Mouse (Mus musculus): ENCODE measurements at regions not wholly inside any gene's neighbourhood (a gene's known extent, or its start where the extent isn't known, plus 50 kb on each side); places are given as distances from the start of the nearest gene placed in this dataset.
A peak's percentile ranks its signal among the peaks of the same experiment; 100 is the strongest.
"Not testable (repeated sequence)": the region's sequence is repeated elsewhere in the genome, so short reads cannot be mapped to it uniquely, and the experiment has no call there.

- H3K36me3 ChIP-seq (replicated peaks; ENCODE audit: insufficient read depth, low read length) = no peaks in the 10 kb centered on the region
Measured at GRCm38 (mm10) chr4:84173441-84173840, 501.6 kb downstream of the Bnc2 start.

GRCm38 (mm10) chr4:84176457-84176856 is 498.6 kb downstream of the Bnc2 start:
- not testable (repeated sequence) for H3K4me3 ChIP-seq (ENCODE audit: low read depth, low read length); H3K4me1 ChIP-seq (ENCODE audit: insufficient read depth); H3K36me3 ChIP-seq (replicated peaks; ENCODE audit: insufficient read depth, low read length); H3K27ac ChIP-seq (ENCODE audit: low read depth); H3K9ac ChIP-seq (replicated peaks); H3K27me3 ChIP-seq (ENCODE audit: insufficient read depth, low read length); H3K9me3 ChIP-seq (ENCODE audit: low read length); DNase-seq; ATAC-seq; H3K4me2 ChIP-seq (ENCODE audit: low read depth, low read length)
- WGBS (ENCODE audit: insufficient replicate concordance) = 83% methylated on average over 6 of the region's 6 CpGs

More at GRCm38 (mm10) chr4:84173441-84173840, 501.6 kb downstream of the Bnc2 start:
- no peak overlapping the region for H3K9ac ChIP-seq (replicated peaks)
- no peak for TF ChIP-seq EP300 (IDR thresholded peaks at IDR 0.05; ENCODE audit: low read depth)
- TF ChIP-seq CTCF (IDR thresholded peaks at IDR 0.05; ENCODE audit: low read depth) = no peak
- H3K9me3 ChIP-seq (ENCODE audit: low read length) = no peaks in the 10 kb centered on the region
- WGBS (ENCODE audit: insufficient replicate concordance) = 73% methylated on average over 2 of the region's 2 CpGs
- H3K4me3 ChIP-seq (ENCODE audit: low read depth, low read length) = no peak overlapping the region
- H3K4me2 ChIP-seq (ENCODE audit: low read depth, low read length) = no peak overlapping the region
- no peak for DNase-seq
- no peaks in the 10 kb centered on the region for H3K4me1 ChIP-seq (ENCODE audit: insufficient read depth)
- H3K27ac ChIP-seq (ENCODE audit: low read depth) = no peak overlapping the region
- no peak for ATAC-seq
- no peaks in the 10 kb centered on the region for H3K27me3 ChIP-seq (ENCODE audit: insufficient read depth, low read length)

- Histone ChIP-seq H3K4me2 (ENCODE audit: low read depth, low read length) (no peak overlapping the region), H3K4me1 (ENCODE audit: insufficient read depth) (no peaks in the 10 kb centered on the region), H3K36me3 (replicated peaks; ENCODE audit: insufficient read depth, low read length) (no peaks in the 10 kb centered on the region), H3K4me3 (ENCODE audit: low read depth, low read length) (no peak overlapping the region), H3K9me3 (ENCODE audit: low read length) (no peaks in the 10 kb centered on the region), H3K9ac (replicated peaks) (no peak overlapping the region), H3K27ac (ENCODE audit: low read depth) (no peak overlapping the region), H3K27me3 (ENCODE audit: insufficient read depth, low read length) (no peaks in the 10 kb centered on the region)
- 68% methylated on average over 3 of the region's 3 CpGs for WGBS (ENCODE audit: insufficient replicate concordance)
- DNase-seq = no peak
- TF ChIP-seq EP300 (IDR thresholded peaks at IDR 0.05; ENCODE audit: low read depth) = no peak
- no peak for TF ChIP-seq CTCF (IDR thresholded peaks at IDR 0.05; ENCODE audit: low read depth)
- no peak for ATAC-seq
Measured at GRCm38 (mm10) chr4:84177827-84178226, 497.2 kb downstream of the Bnc2 start.

- Histone ChIP-seq H3K9ac (replicated peaks) (no peak overlapping the region), H3K36me3 (replicated peaks; ENCODE audit: insufficient read depth, low read length) (no peaks in the 10 kb centered on the region), H3K4me3 (ENCODE audit: low read depth, low read length) (no peak overlapping the region), H3K9me3 (ENCODE audit: low read length) (no peaks in the 10 kb centered on the region), H3K4me1 (ENCODE audit: insufficient read depth) (no peaks in the 10 kb centered on the region), H3K27ac (ENCODE audit: low read depth) (no peak overlapping the region), H3K4me2 (ENCODE audit: low read depth, low read length) (no peak overlapping the region), H3K27me3 (ENCODE audit: insufficient read depth, low read length) (no peaks in the 10 kb centered on the region)
- DNase-seq (no peak), ATAC-seq (no peak)
- TF ChIP-seq CTCF (IDR thresholded peaks at IDR 0.05; ENCODE audit: low read depth) (no peak), EP300 (IDR thresholded peaks at IDR 0.05; ENCODE audit: low read depth) (no peak)
- WGBS (ENCODE audit: insufficient replicate concordance) = 74% methylated on average over 4 of the region's 4 CpGs
Measured at GRCm38 (mm10) chr4:84184436-84184835, 490.6 kb downstream of the Bnc2 start.

DNA sequence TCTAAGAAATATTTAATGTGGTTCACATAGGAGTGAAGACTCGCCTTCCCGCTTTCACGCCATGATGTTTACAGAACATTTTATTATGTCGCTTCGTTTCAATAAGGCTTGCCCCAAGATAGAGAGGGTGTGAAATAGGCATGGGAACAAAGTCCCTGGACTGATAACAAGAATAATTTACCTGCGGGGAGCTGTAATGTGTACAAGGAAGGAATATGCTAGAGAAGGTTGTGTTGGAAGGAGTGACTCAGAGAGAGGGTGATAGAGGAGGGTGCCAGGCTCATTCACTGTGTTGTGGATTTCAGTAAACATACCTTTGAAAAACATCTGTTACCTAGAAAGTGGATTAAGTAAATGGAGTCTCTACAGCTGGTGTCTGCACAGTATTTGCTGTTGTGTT is 490.2 kb downstream of the Bnc2 start:
- H3K27me3 ChIP-seq (ENCODE audit: insufficient read depth, low read length) = no peaks in the 10 kb centered on the region
- no peaks in the 10 kb centered on the region for H3K4me1 ChIP-seq (ENCODE audit: insufficient read depth)
- H3K9me3 ChIP-seq (ENCODE audit: low read length) = no peaks in the 10 kb centered on the region
- H3K9ac ChIP-seq (replicated peaks) = no peak overlapping the region
- DNase-seq (no peak), ATAC-seq (no peak)
- H3K4me3 ChIP-seq (ENCODE audit: low read depth, low read length) = no peak overlapping the region
- no peak overlapping the region for H3K4me2 ChIP-seq (ENCODE audit: low read depth, low read length)
- 74% methylated on average over 6 of the region's 6 CpGs for WGBS (ENCODE audit: insufficient replicate concordance)
- H3K27ac ChIP-seq (ENCODE audit: low read depth) = no peak overlapping the region
- TF ChIP-seq CTCF (IDR thresholded peaks at IDR 0.05; ENCODE audit: low read depth) (no peak), EP300 (IDR thresholded peaks at IDR 0.05; ENCODE audit: low read depth) (no peak)
- H3K36me3 ChIP-seq (replicated peaks; ENCODE audit: insufficient read depth, low read length) = no peaks in the 10 kb centered on the region

DNA sequence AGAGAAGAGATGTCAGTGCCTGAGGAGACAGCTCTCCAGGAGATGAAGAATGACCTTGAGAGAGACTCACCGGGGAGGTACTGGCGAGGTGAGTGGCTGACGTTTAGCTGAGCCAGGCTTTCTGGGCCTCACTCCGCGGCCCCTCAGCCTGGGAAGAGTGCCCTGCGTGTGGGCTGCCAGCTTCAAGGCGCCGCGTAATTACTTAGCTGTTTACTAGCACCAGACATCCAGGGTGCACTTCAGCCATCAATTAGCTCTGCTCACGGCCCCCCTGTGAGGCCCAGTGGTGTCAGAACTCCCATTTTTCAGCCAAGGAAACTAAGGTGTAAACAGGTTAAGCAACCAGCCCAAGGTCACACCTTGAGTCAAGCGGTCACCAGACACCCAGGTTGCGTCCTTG is 485.8 kb downstream of the Bnc2 start:
- Histone ChIP-seq H3K27me3 (ENCODE audit: insufficient read depth, low read length) (no peaks in the 10 kb centered on the region), H3K4me3 (ENCODE audit: low read depth, low read length) (no peak overlapping the region), H3K9ac (replicated peaks) (no peak overlapping the region), H3K36me3 (replicated peaks; ENCODE audit: insufficient read depth, low read length) (no peaks in the 10 kb centered on the region), H3K4me2 (ENCODE audit: low read depth, low read length) (no peak overlapping the region), H3K27ac (ENCODE audit: low read depth) (no peak overlapping the region), H3K4me1 (ENCODE audit: insufficient read depth) (no peaks in the 10 kb centered on the region), H3K9me3 (ENCODE audit: low read length) (no peaks in the 10 kb centered on the region)
- no peak for TF ChIP-seq EP300 (IDR thresholded peaks at IDR 0.05; ENCODE audit: low read depth)
- TF ChIP-seq CTCF (IDR thresholded peaks at IDR 0.05; ENCODE audit: low read depth) = no peak
- no peak for ATAC-seq
- no peak for DNase-seq
- 83% methylated on average over 12 of the region's 12 CpGs for WGBS (ENCODE audit: insufficient replicate concordance)

- Histone ChIP-seq H3K9ac (replicated peaks) (no peak overlapping the region), H3K4me1 (ENCODE audit: insufficient read depth) (no peaks in the 10 kb centered on the region), H3K9me3 (ENCODE audit: low read length) (no peaks in the 10 kb centered on the region), H3K4me2 (ENCODE audit: low read depth, low read length) (no peak overlapping the region), H3K36me3 (replicated peaks; ENCODE audit: insufficient read depth, low read length) (no peaks in the 10 kb centered on the region), H3K27ac (ENCODE audit: low read depth) (no peak overlapping the region), H3K4me3 (ENCODE audit: low read depth, low read length) (no peak overlapping the region), H3K27me3 (ENCODE audit: insufficient read depth, low read length) (no peaks in the 10 kb centered on the region)
- TF ChIP-seq CTCF (IDR thresholded peaks at IDR 0.05; ENCODE audit: low read depth) (no peak), EP300 (IDR thresholded peaks at IDR 0.05; ENCODE audit: low read depth) (no peak)
- no peak for DNase-seq
- WGBS (ENCODE audit: insufficient replicate concordance) = 42% methylated on average over 2 of the region's 2 CpGs
- ATAC-seq = 0 out of 2 replicates have a peak, but pooled peaks have one; percentile 21
Measured at GRCm38 (mm10) chr4:84191303-84191702, 483.8 kb downstream of the Bnc2 start.

Measured in liver, postnatal 0 days (tissue).